Mouse (Mus musculus) limb, embryonic 13.5 days (tissue): ENCODE measurements around the gene Dnaja3. TPM values are rescaled to one million over a fixed set of nuclear protein-coding genes. Genes with fewer than 3 reads are reported as not detected.
"Not testable (repeated sequence)": the region's sequence is repeated elsewhere in the genome, so short reads cannot be mapped to it uniquely, and the experiment has no call there.

Experiments
- ATAC-seq: fragments of 200-750 bp; cut with Nextera tagmentation; 2 replicates; pipeline ENCODE4 v1.8.0; 2017; ENCODE audit warnings: low read depth, moderate number of reproducible peaks, moderate TSS enrichment; ENCODE audit not compliant: low FRiP score
- H3K27ac ChIP-seq: fragments of 300-500 bp; sonication (generic); 2 replicates; pipeline ENCODE4 v1.5.1; 2015; ENCODE audit warnings: inconsistent platforms, mild to moderate bottlenecking, moderate library complexity
- H3K27me3 ChIP-seq: fragments of 300-500 bp; sonication (generic); 2 replicates; pipeline ENCODE4 v1.6.1; 2015; ENCODE audit warnings: mild to moderate bottlenecking, inconsistent platforms
- H3K36me3 ChIP-seq: fragments of 300-500 bp; sonication (generic); 2 replicates; pipeline ENCODE4 v1.6.1; 2015; ENCODE audit warnings: inconsistent platforms, mild to moderate bottlenecking, moderate library complexity
- H3K4me1 ChIP-seq: fragments of 300-500 bp; sonication (generic); 2 replicates; pipeline ENCODE4 v1.6.1; 2015; ENCODE audit warnings: inconsistent platforms
- H3K4me2 ChIP-seq: fragments of 300-500 bp; sonication (generic); replicated peaks from 2 replicates; pipeline ENCODE4 v1.6.1; 2015; ENCODE audit warnings: inconsistent platforms, mild to moderate bottlenecking, moderate library complexity
- H3K4me3 ChIP-seq: fragments of 300-500 bp; sonication (generic); 2 replicates; pipeline ENCODE4 v1.5.1; 2015; ENCODE audit warnings: moderate library complexity, mild to moderate bottlenecking, inconsistent platforms
- H3K9ac ChIP-seq: fragments of 300-500 bp; sonication (generic); 2 replicates; pipeline ENCODE4 v1.6.1; 2015; ENCODE audit warnings: mild to moderate bottlenecking, inconsistent platforms
- H3K9me3 ChIP-seq: fragments of 300-500 bp; sonication (generic); 2 replicates; pipeline ENCODE4 v1.6.1; 2016; ENCODE audit warnings: inconsistent platforms
- WGBS: fragments of 180-500 bp; shearing (Covaris S2); methylation state at CpG from one replicate; pipeline ENCODE4 v1.1.7; 2015; 5-methylcytosine and 5-hydroxymethylcytosine counted together
- polyA plus RNA-seq: library from polyadenylated mRNA; unstranded; fragments of >200 nt; fragmentation: Nextera tagmentation; extraction: Ambion mirVana; gene quantifications from 2 replicates; pipeline ENCODE4 v1.2.1, GENCODE M21; 2015

The Dnaja3 gene
- polyA plus RNA-seq, 1 experiment from 2014 or later = 60.0 TPM

GRCm38 (mm10) chr16:4730776-4731358 is 91.1 kb downstream of the Dnaja3 start:
- ATAC-seq = no peak
- Histone ChIP-seq H3K4me1 (peaks cover 16% of the 10 kb centered on the region), H3K9me3 (no peaks in the 10 kb centered on the region), H3K27ac (no peak overlapping the region), H3K27me3 (no peaks in the 10 kb centered on the region), H3K4me2 (no peak overlapping the region), H3K4me3 (no peak overlapping the region), H3K9ac (no peak overlapping the region), H3K36me3 (0 out of 2 replicates have a peak, but pooled peaks cover 7% of the 10 kb centered on the region)
- WGBS = 72% methylated on average over 3 of the region's 3 CpGs

DNA sequence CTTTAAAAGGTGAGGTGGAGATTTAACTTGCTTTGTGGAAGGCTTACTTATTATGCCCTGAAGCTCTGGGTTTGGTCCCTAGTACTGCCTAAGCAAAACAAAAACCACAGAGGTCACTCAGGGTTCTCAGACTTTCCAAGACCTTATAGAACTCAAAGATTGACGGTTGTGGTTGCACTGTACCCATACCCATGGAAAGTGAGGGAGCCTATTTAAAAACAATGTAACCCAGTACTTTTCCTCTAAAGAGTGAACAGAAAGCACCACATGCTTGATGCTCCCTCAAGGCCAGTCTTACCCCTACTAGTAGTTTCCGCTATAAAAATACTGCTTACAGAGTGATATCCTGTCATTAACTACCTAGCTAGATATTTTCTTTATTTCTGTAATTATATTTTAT is 96.5 kb downstream of the Dnaja3 start:
- WGBS = 76% methylated on average over 2 of the region's 2 CpGs
- peaks cover 7% of the 10 kb centered on the region; the same call in 1 of the 2 replicates for H3K36me3 ChIP-seq
- no peak overlapping the region for H3K9ac ChIP-seq
- H3K27ac ChIP-seq = no peak overlapping the region
- H3K4me1 ChIP-seq = no peaks in the 10 kb centered on the region
- no peaks in the 10 kb centered on the region for H3K27me3 ChIP-seq
- ATAC-seq = no peak
- H3K4me3 ChIP-seq = no peak overlapping the region
- no peak overlapping the region for H3K4me2 ChIP-seq
- no peaks in the 10 kb centered on the region for H3K9me3 ChIP-seq

DNA sequence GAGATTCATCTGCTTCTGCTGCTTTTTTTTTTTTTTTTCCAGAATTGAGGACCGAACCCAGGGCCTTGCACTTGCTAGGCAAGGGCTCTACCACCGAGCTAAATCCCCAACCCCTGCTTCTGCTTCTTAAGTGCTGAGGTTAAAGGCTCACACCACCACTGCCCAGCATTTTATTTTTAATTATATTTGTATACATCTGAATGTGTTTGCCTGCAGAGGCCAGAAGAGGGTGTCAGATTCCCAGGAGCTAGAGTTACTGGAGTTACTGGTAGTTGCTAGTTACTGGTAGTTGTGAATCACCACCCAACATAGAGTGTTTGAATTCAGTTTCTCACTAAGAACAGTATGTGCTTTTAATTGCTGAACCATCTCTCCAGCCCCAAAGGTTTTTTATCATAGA is 100.2 kb downstream of the Dnaja3 start:
- no peaks in the 10 kb centered on the region for H3K4me1 ChIP-seq
- 91% methylated on average over 2 of the region's 2 CpGs for WGBS
- H3K9me3 ChIP-seq = peaks cover 10% of the 10 kb centered on the region
- no peak for ATAC-seq
- no peak overlapping the region for H3K4me2 ChIP-seq
- no peak overlapping the region for H3K27ac ChIP-seq
- H3K9ac ChIP-seq = no peak overlapping the region
- H3K4me3 ChIP-seq = no peak overlapping the region
- peaks cover 16% of the 10 kb centered on the region for H3K36me3 ChIP-seq
- no peaks in the 10 kb centered on the region for H3K27me3 ChIP-seq

- Histone ChIP-seq H3K4me3 (no peak overlapping the region), H3K36me3 (peaks cover 12% of the 10 kb centered on the region), H3K4me1 (no peaks in the 10 kb centered on the region), H3K4me2 (no peak overlapping the region), H3K9me3 (peaks cover 10% of the 10 kb centered on the region), H3K27ac (no peak overlapping the region), H3K27me3 (no peaks in the 10 kb centered on the region), H3K9ac (no peak overlapping the region)
- ATAC-seq = no peak
- 96% methylated on average over 1 of the region's 1 CpGs for WGBS
Measured at GRCm38 (mm10) chr16:4742186-4742585, 102.4 kb downstream of the Dnaja3 start.

GRCm38 (mm10) chr16:4752155-4752554 is 112.4 kb downstream of the Dnaja3 start:
- Histone ChIP-seq H3K4me3 (no peak overlapping the region), H3K27ac (no peak overlapping the region), H3K36me3 (peaks cover 8% of the 10 kb centered on the region; the same call in 1 of the 2 replicates), H3K4me2 (no peak overlapping the region), H3K9me3 (0 out of 2 replicates have a peak, but pooled peaks cover 4% of the 10 kb centered on the region), H3K4me1 (peaks cover 5% of the 10 kb centered on the region; the same call in 1 of the 2 replicates), H3K9ac (no peak overlapping the region), H3K27me3 (no peaks in the 10 kb centered on the region)
- ATAC-seq = no peak
- WGBS = 86% methylated on average over 3 of the region's 3 CpGs

GRCm38 (mm10) chr16:4754045-4754444 is 114.3 kb downstream of the Dnaja3 start:
- Histone ChIP-seq H3K9me3 (0 out of 2 replicates have a peak, but pooled peaks cover 4% of the 10 kb centered on the region), H3K4me2 (no peak overlapping the region), H3K27me3 (no peaks in the 10 kb centered on the region), H3K9ac (no peak overlapping the region), H3K36me3 (peaks cover 8% of the 10 kb centered on the region; the same call in 1 of the 2 replicates), H3K4me3 (no peak overlapping the region), H3K4me1 (peaks cover 5% of the 10 kb centered on the region), H3K27ac (no peak overlapping the region)
- ATAC-seq = no peak
- 85% methylated on average over 3 of the region's 3 CpGs for WGBS

GRCm38 (mm10) chr16:4756660-4757335 is 117.0 kb downstream of the Dnaja3 start:
- not testable (repeated sequence) for H3K36me3 ChIP-seq, H3K9me3 ChIP-seq, H3K27me3 ChIP-seq, H3K4me1 ChIP-seq
- Histone ChIP-seq H3K4me2 (peak overlapping the region; percentile 52), H3K9ac (peak overlapping the region; percentile 54), H3K27ac (peak overlapping the region; percentile 58; the same call in 1 of the 2 replicates), H3K4me3 (peak overlapping the region; percentile 45)
- peak; percentile 81 for ATAC-seq
- WGBS = 2% methylated on average over 30 of the region's 42 CpGs

Other genes starting within 250 kb of the Dnaja3 start
- gene Adcy9, start 219.5 kb upstream of the Dnaja3 start, polyA plus RNA-seq = 1.3 and 1.5 TPM in 2 replicates
- 38.7 and 41.8 TPM in 2 replicates for gene Srl, start 98.2 kb upstream of the Dnaja3 start, polyA plus RNA-seq
- gene Tfap4, start 80.1 kb upstream of the Dnaja3 start, polyA plus RNA-seq = 24.9 and 26.3 TPM in 2 replicates
- gene Glis2, start 45.3 kb upstream of the Dnaja3 start, polyA plus RNA-seq = 32.0 and 39.4 TPM in 2 replicates
- 105 and 106 TPM in 2 replicates for gene Pam16, start 15.0 kb upstream of the Dnaja3 start, polyA plus RNA-seq
- gene Vasn, start within 50 bp of the Dnaja3 start, polyA plus RNA-seq = 35.6 and 35.9 TPM in 2 replicates
- 19.6 and 20.8 TPM in 2 replicates for gene Coro7, start 39.8 kb downstream of the Dnaja3 start, polyA plus RNA-seq
- gene Nmral1, start 79.4 kb downstream of the Dnaja3 start, polyA plus RNA-seq = 113 and 118 TPM in 2 replicates
- gene Hmox2, start 86.4 kb downstream of the Dnaja3 start, polyA plus RNA-seq = 112 and 116 TPM in 2 replicates
- 97.5 and 102 TPM in 2 replicates for gene Cdip1, start 150.3 kb downstream of the Dnaja3 start, polyA plus RNA-seq
- 0.75 and 1.2 TPM in 2 replicates for gene 4930562C15Rik, start 195.4 kb downstream of the Dnaja3 start, polyA plus RNA-seq
- 41.1 and 42.1 TPM in 2 replicates for gene Ubald1, start 240.3 kb downstream of the Dnaja3 start, polyA plus RNA-seq
- 98.9 and 102 TPM in 2 replicates for gene Mgrn1, start 246.3 kb downstream of the Dnaja3 start, polyA plus RNA-seq